Mouse (Mus musculus): ENCODE measurements at regions not wholly inside any gene's neighbourhood (a gene's known extent, or its start where the extent isn't known, plus 50 kb on each side); places are given as distances from the start of the nearest gene placed in this dataset.

DNA sequence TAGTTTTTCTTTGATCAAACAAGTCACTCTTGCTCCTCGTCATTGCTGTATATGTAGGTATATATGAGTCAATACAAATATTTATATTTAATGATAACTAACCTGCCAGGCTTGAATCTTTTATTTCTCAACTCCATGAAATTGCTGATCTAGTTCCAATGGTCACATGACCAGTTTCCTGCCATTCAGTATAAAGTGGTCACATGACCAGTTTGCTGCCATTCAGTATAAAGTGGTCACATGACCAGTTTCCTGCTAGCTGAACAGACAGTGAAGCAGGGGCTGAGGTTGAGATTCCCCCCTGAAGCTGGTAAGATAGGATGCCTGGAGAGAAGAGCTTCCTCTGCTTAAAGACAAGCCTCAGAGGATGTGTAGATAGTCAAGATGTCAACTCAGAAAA, 117.9 kb downstream of the Zfp326 start:
- TF ChIP-seq CTCF (conservative IDR thresholded peaks at IDR 0.05; ENCODE audit: low read length) (no peak), NANOG (IDR thresholded peaks at IDR 0.05; ENCODE audit: borderline replicate concordance, low read length) (no peak), POU5F1 (IDR thresholded peaks at IDR 0.05; ENCODE audit: borderline replicate concordance, low read length) (no peak)
